Mouse (Mus musculus): ENCODE measurements around the gene Hps4. TPM values are rescaled to one million over a fixed set of nuclear protein-coding genes. Genes with fewer than 3 reads are reported as not detected.
"Not testable (repeated sequence)": the region's sequence is repeated elsewhere in the genome, so short reads cannot be mapped to it uniquely, and the experiment has no call there.

The Hps4 gene
- 10 to 100 TPM; 25.2 to 30.6 TPM for total RNA-seq (2021)
- long read RNA-seq, transcript Hps4-202 (14 exons, 3,345 nt): major isoform, 6 of 14 reads
- long read RNA-seq, partial matches to known transcripts: 7 of 14 reads
- long read RNA-seq, other reads (novel, unspliced or antisense): 0 of 14 reads

GRCm38 (mm10) chr5:112342463-112343204, at the start of gene Hps4, which contains the start of gene Srrd:
TSS of gene Hps4 (plus strand) at chr5:112343083.
TSS of gene Srrd (minus strand) at chr5:112343040.
- DNase-seq (ENCODE audit: low spot score in 2 of 2): peak; percentile 93 to 96

GRCm38 (mm10) chr5:112293800-112294199, 49.1 kb upstream of the Hps4 start:
- no peak for DNase-seq (ENCODE audit: low spot score in 2 of 2)

- no peak for DNase-seq (ENCODE audit: low spot score in 2 of 2)
Measured at GRCm38 (mm10) chr5:112294696-112295095, 48.2 kb upstream of the Hps4 start.

- no peak for DNase-seq (ENCODE audit: low spot score in 2 of 2)
Measured at GRCm38 (mm10) chr5:112295162-112295561, 47.7 kb upstream of the Hps4 start.

- DNase-seq (ENCODE audit: low spot score in 2 of 2): no peak
Measured at GRCm38 (mm10) chr5:112295564-112295963, 47.3 kb upstream of the Hps4 start.

GRCm38 (mm10) chr5:112296404-112297181, 46.3 kb upstream of the Hps4 start:
- no peak for DNase-seq (ENCODE audit: low spot score in 2 of 2)

- no peak for DNase-seq (ENCODE audit: low spot score in 2 of 2)
Measured at GRCm38 (mm10) chr5:112297257-112297656, 45.6 kb upstream of the Hps4 start.

GRCm38 (mm10) chr5:112298226-112298988, 44.5 kb upstream of the Hps4 start:
- DNase-seq (ENCODE audit: low spot score in 2 of 2): no peak

GRCm38 (mm10) chr5:112299399-112299798, 43.5 kb upstream of the Hps4 start:
- no peak for DNase-seq (ENCODE audit: low spot score in 2 of 2)

- no peak for DNase-seq (ENCODE audit: low spot score in 2 of 2)
Measured at GRCm38 (mm10) chr5:112300112-112300511, 42.8 kb upstream of the Hps4 start.

GRCm38 (mm10) chr5:112300721-112301308, 42.1 kb upstream of the Hps4 start:
- no peak for DNase-seq (ENCODE audit: low spot score in 2 of 2)

- no peak for DNase-seq (ENCODE audit: low spot score in 2 of 2)
Measured at GRCm38 (mm10) chr5:112301694-112302093, 41.2 kb upstream of the Hps4 start.

- no peak for DNase-seq (ENCODE audit: low spot score in 2 of 2)
Measured at GRCm38 (mm10) chr5:112302310-112302709, 40.6 kb upstream of the Hps4 start.

GRCm38 (mm10) chr5:112305842-112306241, 37.0 kb upstream of the Hps4 start:
- DNase-seq (ENCODE audit: low spot score in 2 of 2): no peak

- no peak for DNase-seq (ENCODE audit: low spot score in 2 of 2)
Measured at GRCm38 (mm10) chr5:112313222-112313885, 29.5 kb upstream of the Hps4 start.

- DNase-seq (ENCODE audit: low spot score in 2 of 2): no peak
Measured at GRCm38 (mm10) chr5:112316468-112316867, 26.4 kb upstream of the Hps4 start.

GRCm38 (mm10) chr5:112317328-112317727, 25.6 kb upstream of the Hps4 start:
- no peak for DNase-seq (ENCODE audit: low spot score in 2 of 2)

- DNase-seq (ENCODE audit: low spot score in 2 of 2): not testable (repeated sequence)
Measured at GRCm38 (mm10) chr5:112319343-112319742, 23.5 kb upstream of the Hps4 start.

- no peak for DNase-seq (ENCODE audit: low spot score in 2 of 2)
Measured at GRCm38 (mm10) chr5:112320379-112320778, 22.5 kb upstream of the Hps4 start.

- DNase-seq (ENCODE audit: low spot score in 2 of 2): peak; percentile 46 to 57
Measured at GRCm38 (mm10) chr5:112320936-112321335, 21.9 kb upstream of the Hps4 start.
